Mouse (Mus musculus) liver, embryonic 12.5 days (tissue): ENCODE data around the gene Macf1. TPM values are rescaled to one million over a fixed set of nuclear protein-coding genes. Genes with fewer than 3 reads are reported as not detected.
A peak's percentile ranks its signal among the peaks of the same experiment; 100 is the strongest.

ENCODE experiments used
- ATAC-seq: fragments of 200-750 bp; cut with Nextera tagmentation; 2 replicates; pipeline ENCODE4 v1.8.0; 2017; ENCODE audit warnings: moderate number of reproducible peaks, mild to moderate bottlenecking, moderate library complexity
- H3K27ac ChIP-seq: fragments of 300-500 bp; sonication (generic); 2 replicates; pipeline ENCODE4 v1.5.1; 2016; ENCODE audit warnings: mild to moderate bottlenecking
- H3K27me3 ChIP-seq: fragments of 300-500 bp; sonication (generic); replicated peaks from 2 replicates; pipeline ENCODE4 v1.6.1; 2016; ENCODE audit warnings: mild to moderate bottlenecking, moderate library complexity
- H3K36me3 ChIP-seq: fragments of 300-500 bp; sonication (generic); 2 replicates; pipeline ENCODE4 v1.6.1; 2016; ENCODE audit warnings: mild to moderate bottlenecking, moderate library complexity
- H3K4me1 ChIP-seq: fragments of 300-500 bp; sonication (generic); 2 replicates; pipeline ENCODE4 v1.6.1; 2016
- H3K4me2 ChIP-seq: fragments of 300-500 bp; sonication (generic); 2 replicates; pipeline ENCODE4 v1.6.1; 2016; ENCODE audit warnings: mild to moderate bottlenecking, moderate library complexity
- H3K4me3 ChIP-seq: fragments of 300-500 bp; sonication (generic); 2 replicates; pipeline ENCODE4 v1.5.1; 2016; ENCODE audit warnings: mild to moderate bottlenecking, moderate library complexity
- H3K9ac ChIP-seq: fragments of 300-500 bp; sonication (generic); 2 replicates; pipeline ENCODE4 v1.6.1; 2016; ENCODE audit warnings: mild to moderate bottlenecking, moderate library complexity
- H3K9me3 ChIP-seq: fragments of 300-500 bp; sonication (generic); replicated peaks from 2 replicates; pipeline ENCODE4 v1.6.1; 2016; ENCODE audit warnings: mild to moderate bottlenecking, moderate library complexity
- WGBS: fragments of 180-500 bp; shearing (Covaris S2); methylation state at CpG from one replicate; pipeline ENCODE4 v1.1.7; 2016; ENCODE audit not compliant: insufficient replicate concordance; 5-methylcytosine and 5-hydroxymethylcytosine counted together
- polyA plus RNA-seq: library from polyadenylated mRNA; unstranded; fragments of >200 nt; fragmentation: Nextera tagmentation; extraction: Ambion mirVana; gene quantifications from 2 replicates; pipeline ENCODE4 v1.2.1, GENCODE M21; 2016

Macf1 gene
- polyA plus RNA-seq, 1 experiment from 2014 or later, result 15.1 TPM

DNA sequence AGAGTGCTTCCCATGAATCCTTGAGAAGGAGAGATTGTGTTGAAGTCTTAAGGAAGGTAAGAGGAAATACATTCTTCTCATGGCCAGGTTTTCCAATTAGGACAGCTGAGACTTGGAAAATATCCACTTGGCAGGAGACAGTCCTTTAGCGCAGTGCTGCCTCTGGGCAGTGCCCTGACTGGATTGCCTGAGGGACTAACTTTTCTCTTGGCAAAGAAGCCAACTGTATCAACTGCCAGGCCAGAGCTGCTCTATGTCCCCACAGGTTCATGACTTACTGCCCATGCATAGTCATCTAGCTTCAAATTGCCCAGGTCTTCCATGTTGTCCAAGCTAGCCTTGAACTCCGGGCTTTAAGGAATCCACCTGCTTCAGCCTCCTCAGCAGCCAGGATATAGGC lies 260.1 kb downstream of the Macf1 start:
- no peak overlapping the region for H3K27ac ChIP-seq
- no peak overlapping the region for H3K4me3 ChIP-seq
- H3K4me1 ChIP-seq, result peaks cover 52% of the 10 kb centered on the region
- 0 out of 2 replicates have a peak, but pooled peaks cover 14% of the 10 kb centered on the region for H3K36me3 ChIP-seq
- H3K9ac ChIP-seq, result no peak overlapping the region
- no peak for ATAC-seq
- no peaks in the 10 kb centered on the region for H3K9me3 ChIP-seq
- WGBS, result 86% methylated on average over 2 of the region's 2 CpGs
- H3K27me3 ChIP-seq, result no peaks in the 10 kb centered on the region
- H3K4me2 ChIP-seq, result no peak overlapping the region

DNA sequence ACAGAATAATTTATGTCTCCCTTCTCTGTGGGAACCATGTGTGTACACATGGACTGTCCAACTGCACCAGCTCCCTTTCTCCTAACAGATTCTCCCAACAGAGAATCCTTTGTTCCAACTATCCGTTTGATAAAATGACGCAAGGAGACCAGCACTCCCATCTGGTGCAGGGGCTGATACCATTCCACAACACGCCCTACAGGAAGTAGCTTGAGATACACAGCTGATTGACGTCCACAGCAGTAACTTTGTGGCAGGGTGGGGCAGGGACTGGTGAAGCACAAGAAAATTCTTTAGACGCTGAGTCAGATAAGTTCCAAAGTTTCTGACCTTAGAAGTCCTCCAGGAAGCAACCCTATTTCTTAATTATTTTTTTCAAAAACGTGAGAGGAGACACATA lies 261.3 kb downstream of the Macf1 start:
- Histone ChIP-seq H3K27me3 (no peaks in the 10 kb centered on the region), H3K9me3 (no peaks in the 10 kb centered on the region), H3K27ac (peak overlapping the region; percentile 17; the same call in 1 of the 2 replicates), H3K4me3 (no peak overlapping the region), H3K4me1 (peaks cover 50% of the 10 kb centered on the region), H3K36me3 (0 out of 2 replicates have a peak, but pooled peaks cover 11% of the 10 kb centered on the region), H3K9ac (no peak overlapping the region), H3K4me2 (peak overlapping the region; percentile 37)
- ATAC-seq, result peak; percentile 81
- 12% methylated on average over 6 of the region's 6 CpGs for WGBS

DNA sequence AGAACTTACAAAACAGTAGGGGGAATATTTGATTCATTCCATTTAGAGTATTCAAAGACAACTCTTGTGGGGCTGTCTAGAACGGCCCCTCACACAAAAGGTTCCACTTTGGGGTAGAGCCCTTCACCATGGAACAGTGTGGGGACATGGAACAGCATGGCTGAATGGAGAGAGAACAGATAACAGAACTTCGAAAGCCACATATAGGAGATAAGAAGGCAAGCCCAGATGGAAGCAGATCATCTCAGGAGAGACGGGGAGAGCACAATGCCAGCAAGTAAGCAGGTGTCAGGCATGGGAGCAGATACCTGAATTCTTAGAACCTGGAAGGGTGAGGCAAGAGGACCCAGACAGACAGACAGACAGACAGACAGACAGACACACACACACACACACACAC lies 266.1 kb downstream of the Macf1 start:
- H3K9ac ChIP-seq, result no peak overlapping the region

DNA sequence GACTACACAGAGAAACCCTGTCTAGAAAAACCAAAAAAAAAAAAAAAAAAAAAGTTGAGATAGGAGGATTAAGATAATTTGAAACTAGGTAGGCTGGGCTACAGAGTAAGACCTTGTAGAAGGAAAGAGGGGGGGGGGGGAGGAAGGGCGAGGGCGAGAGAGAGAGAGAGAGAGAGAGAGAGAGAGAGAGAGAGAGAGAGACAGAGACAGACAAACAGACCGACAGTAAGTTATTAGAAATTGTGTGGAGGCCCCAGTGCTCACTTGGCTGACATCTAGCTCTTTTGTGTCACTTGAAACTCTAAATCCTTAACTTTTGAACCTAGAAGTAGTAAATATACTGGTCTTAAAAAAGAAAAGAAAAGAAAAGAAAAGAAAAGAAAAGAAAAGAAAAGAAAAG lies 266.7 kb downstream of the Macf1 start:
- 59% methylated on average over 1 of the region's 3 CpGs for WGBS
- no peak for ATAC-seq
- Histone ChIP-seq H3K9ac (no peak overlapping the region), H3K27me3 (no peaks in the 10 kb centered on the region), H3K4me1 (peaks cover 18% of the 10 kb centered on the region), H3K4me3 (no peak overlapping the region), H3K27ac (no peak overlapping the region), H3K4me2 (no peak overlapping the region), H3K36me3 (no peaks in the 10 kb centered on the region), H3K9me3 (no peaks in the 10 kb centered on the region)

More for the DNA sequence above, 266.1 kb downstream of the Macf1 start:
- no peak overlapping the region for H3K27ac ChIP-seq
- H3K36me3 ChIP-seq, result no peaks in the 10 kb centered on the region
- peak; percentile 54 for ATAC-seq
- H3K4me3 ChIP-seq, result no peak overlapping the region
- no peaks in the 10 kb centered on the region for H3K27me3 ChIP-seq
- peaks cover 22% of the 10 kb centered on the region for H3K4me1 ChIP-seq
- H3K4me2 ChIP-seq, result no peak overlapping the region
- H3K9me3 ChIP-seq, result no peaks in the 10 kb centered on the region
- WGBS, result 27% methylated on average over 3 of the region's 3 CpGs

DNA sequence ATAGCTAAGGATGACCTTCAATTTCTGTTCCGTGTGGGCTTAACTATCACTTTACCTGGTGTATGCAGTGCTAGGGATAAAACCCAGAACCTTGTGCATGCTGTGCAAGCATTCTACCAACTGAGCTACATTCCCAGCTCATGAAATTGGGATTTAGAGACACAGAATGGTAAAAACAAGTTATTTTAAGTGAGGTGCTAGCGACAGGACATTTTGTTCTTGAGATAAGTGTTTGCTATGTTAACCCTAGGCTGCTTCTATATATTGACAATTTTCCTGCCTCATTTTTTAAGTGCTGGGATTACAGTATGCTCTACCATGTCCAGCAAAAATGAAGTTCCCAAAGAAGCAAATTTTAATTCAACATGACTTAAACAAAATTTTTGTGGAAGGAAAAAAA lies 267.3 kb downstream of the Macf1 start:
- Histone ChIP-seq H3K4me3 (no peak overlapping the region), H3K36me3 (no peaks in the 10 kb centered on the region), H3K9ac (no peak overlapping the region), H3K27ac (no peak overlapping the region), H3K4me1 (peaks cover 22% of the 10 kb centered on the region), H3K27me3 (0 out of 2 replicates have a peak, but pooled peaks cover 3% of the 10 kb centered on the region), H3K4me2 (no peak overlapping the region), H3K9me3 (no peaks in the 10 kb centered on the region)
- 63% methylated on average over 2 of the region's 2 CpGs for WGBS
- no peak for ATAC-seq

DNA sequence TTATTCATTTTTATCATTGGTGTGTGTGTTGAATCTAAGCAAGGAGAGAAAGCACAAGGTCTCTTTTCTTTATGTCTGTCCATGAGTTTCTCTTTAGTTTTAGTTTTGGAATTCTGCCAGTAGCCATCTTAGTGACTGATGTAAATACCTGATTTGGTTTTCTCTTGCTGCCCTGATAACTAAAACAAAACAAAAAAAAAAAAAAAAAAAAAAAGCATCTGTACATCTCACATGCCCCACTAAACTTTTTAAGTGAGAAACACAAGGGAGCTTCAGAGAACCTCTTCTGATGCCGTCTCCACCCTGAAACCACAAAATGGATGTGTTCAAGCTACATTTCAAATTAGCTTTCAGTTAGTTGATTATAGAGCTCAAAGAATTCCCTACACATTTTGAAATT lies 268.6 kb downstream of the Macf1 start:
- ATAC-seq, result no peak
- Histone ChIP-seq H3K9me3 (no peaks in the 10 kb centered on the region), H3K36me3 (no peaks in the 10 kb centered on the region), H3K4me1 (peaks cover 34% of the 10 kb centered on the region), H3K9ac (no peak overlapping the region), H3K27ac (no peak overlapping the region), H3K4me2 (no peak overlapping the region), H3K27me3 (0 out of 2 replicates have a peak, but pooled peaks cover 3% of the 10 kb centered on the region), H3K4me3 (no peak overlapping the region)
- 64% methylated on average over 1 of the region's 1 CpGs for WGBS

DNA sequence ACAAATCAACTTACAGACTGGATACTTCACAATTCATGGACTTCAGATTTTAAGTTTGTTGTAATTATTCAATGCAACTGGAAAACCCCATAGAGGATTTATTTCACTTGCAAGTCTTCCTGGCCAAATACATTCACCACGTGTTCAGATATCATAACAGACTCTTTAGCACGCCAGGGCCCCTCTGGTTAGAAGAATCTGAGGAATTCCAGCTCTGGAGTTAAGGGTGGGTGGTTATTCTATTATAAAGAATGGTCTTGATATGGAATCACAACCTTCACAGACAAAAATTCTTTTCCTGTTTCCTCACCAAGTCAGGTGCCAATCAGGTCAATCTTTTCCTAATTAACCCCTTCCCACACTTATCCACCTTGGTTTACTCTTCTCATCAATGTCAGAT lies 270.3 kb downstream of the Macf1 start:
- 59% methylated on average over 2 of the region's 2 CpGs for WGBS
- peaks cover 50% of the 10 kb centered on the region for H3K4me1 ChIP-seq
- peaks cover 13% of the 10 kb centered on the region for H3K36me3 ChIP-seq
- no peaks in the 10 kb centered on the region for H3K9me3 ChIP-seq
- no peak for ATAC-seq
- H3K4me3 ChIP-seq, result no peak overlapping the region
- no peak overlapping the region for H3K9ac ChIP-seq
- H3K4me2 ChIP-seq, result no peak overlapping the region
- H3K27ac ChIP-seq, result no peak overlapping the region
- H3K27me3 ChIP-seq, result 0 out of 2 replicates have a peak, but pooled peaks cover 3% of the 10 kb centered on the region

DNA sequence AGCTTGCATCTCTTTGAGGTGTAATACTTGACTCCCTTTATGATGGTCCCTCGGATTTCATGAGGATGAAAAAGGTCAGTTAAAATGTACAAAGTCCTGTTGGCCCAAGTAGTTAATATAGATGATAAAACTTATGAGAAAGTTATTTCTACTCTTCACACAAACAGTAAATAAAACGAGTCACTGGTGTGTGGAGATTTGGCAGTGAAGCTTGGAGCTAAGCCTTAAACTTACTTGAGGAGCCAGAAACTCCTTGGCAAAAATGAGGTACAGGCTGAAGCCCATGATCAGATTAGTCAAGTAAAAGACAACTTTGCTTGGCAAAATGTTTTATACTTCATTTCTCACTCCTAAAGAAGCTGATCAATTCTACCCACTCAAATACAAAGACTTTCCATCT lies 271.2 kb downstream of the Macf1 start:
- 0 out of 2 replicates have a peak, but pooled peaks cover 3% of the 10 kb centered on the region for H3K27me3 ChIP-seq
- no peak for ATAC-seq
- no peaks in the 10 kb centered on the region for H3K9me3 ChIP-seq
- H3K4me3 ChIP-seq, result no peak overlapping the region
- H3K9ac ChIP-seq, result no peak overlapping the region
- peaks cover 14% of the 10 kb centered on the region for H3K36me3 ChIP-seq
- WGBS, result 62% methylated on average over 2 of the region's 2 CpGs
- peak overlapping the region; percentile 99; the same call in 1 of the 2 replicates for H3K4me2 ChIP-seq
- peak overlapping the region; percentile 82; the same call in 1 of the 2 replicates for H3K27ac ChIP-seq
- peaks cover 51% of the 10 kb centered on the region for H3K4me1 ChIP-seq

DNA sequence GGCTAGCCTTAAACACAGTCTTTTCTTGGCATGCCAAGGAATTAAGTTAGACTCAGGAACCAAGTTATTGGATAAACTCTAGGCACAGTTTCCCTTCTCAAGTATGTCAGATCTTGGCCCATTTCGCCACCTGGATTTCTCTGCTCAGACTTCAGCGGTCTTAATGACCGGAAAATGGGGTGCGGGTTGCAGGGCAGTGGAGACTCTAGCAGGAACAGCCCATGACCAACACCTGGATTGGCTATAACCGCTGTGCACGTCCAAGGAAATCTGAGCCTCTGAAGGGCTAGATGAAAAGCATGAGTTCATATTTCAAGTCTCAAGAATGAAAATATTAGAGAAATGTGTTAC lies 271.7 kb downstream of the Macf1 start:
- 0 out of 2 replicates have a peak, but pooled peaks cover 3% of the 10 kb centered on the region for H3K27me3 ChIP-seq
- peak overlapping the region; percentile 99 for H3K4me2 ChIP-seq
- H3K36me3 ChIP-seq, result peaks cover 19% of the 10 kb centered on the region
- H3K4me1 ChIP-seq, result peaks cover 54% of the 10 kb centered on the region
- peak overlapping the region; percentile 68 for H3K4me3 ChIP-seq
- H3K9ac ChIP-seq, result peak overlapping the region; percentile 87
- ATAC-seq, result no peak; the same call in 1 of the 2 replicates
- peak overlapping the region; percentile 82 for H3K27ac ChIP-seq
- no peaks in the 10 kb centered on the region for H3K9me3 ChIP-seq
- 19% methylated on average over 6 of the region's 6 CpGs for WGBS

DNA sequence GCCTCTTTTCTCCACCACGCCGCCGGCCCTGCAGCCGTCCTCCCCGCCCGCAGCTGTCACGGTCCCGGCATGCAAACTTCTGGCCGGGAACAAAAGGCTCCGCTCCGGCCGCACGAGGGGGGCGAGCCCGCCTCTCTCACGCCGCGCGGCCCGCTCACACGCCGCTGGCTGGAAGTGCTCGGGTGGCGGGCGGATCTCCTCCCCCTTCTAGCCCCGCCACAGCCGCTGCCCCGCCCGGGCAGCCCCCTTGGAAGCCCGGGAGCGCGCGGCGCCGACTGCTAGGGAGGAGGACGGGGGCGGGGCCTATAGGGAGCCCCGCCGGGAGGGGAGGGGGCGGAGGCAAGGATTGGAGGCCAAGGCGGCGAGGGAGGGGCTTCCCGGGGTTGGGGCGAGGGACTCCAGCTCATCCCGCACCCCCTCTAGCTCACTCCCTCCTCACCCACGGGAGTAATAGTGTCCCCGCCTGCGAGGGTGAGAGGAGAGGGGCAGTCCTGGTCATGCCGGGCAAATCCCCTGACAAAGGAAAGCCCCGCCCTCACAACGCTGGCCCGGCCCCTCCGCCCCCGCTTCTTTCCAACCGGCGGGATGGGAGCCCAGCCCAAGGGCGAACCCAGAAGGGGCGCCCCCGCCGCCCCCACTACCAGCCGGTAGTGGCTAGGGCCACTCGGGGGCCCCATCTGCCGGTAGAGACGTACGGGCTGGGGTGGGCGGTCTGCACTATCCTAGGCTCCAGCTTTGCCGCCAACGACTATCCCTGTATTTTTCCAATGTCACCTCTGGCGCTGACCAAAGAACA lies 272.2 kb downstream of the Macf1 start:
- Histone ChIP-seq H3K4me3 (peak overlapping the region; percentile 68), H3K9me3 (no peaks in the 10 kb centered on the region), H3K36me3 (peaks cover 23% of the 10 kb centered on the region), H3K4me2 (peak overlapping the region; percentile 99), H3K4me1 (peaks cover 58% of the 10 kb centered on the region), H3K9ac (peak overlapping the region; percentile 87), H3K27me3 (0 out of 2 replicates have a peak, but pooled peaks cover 3% of the 10 kb centered on the region), H3K27ac (peak overlapping the region; percentile 82)
- under 1% methylated on average over 65 of the region's 69 CpGs for WGBS
- peak; percentile 91 for ATAC-seq

DNA sequence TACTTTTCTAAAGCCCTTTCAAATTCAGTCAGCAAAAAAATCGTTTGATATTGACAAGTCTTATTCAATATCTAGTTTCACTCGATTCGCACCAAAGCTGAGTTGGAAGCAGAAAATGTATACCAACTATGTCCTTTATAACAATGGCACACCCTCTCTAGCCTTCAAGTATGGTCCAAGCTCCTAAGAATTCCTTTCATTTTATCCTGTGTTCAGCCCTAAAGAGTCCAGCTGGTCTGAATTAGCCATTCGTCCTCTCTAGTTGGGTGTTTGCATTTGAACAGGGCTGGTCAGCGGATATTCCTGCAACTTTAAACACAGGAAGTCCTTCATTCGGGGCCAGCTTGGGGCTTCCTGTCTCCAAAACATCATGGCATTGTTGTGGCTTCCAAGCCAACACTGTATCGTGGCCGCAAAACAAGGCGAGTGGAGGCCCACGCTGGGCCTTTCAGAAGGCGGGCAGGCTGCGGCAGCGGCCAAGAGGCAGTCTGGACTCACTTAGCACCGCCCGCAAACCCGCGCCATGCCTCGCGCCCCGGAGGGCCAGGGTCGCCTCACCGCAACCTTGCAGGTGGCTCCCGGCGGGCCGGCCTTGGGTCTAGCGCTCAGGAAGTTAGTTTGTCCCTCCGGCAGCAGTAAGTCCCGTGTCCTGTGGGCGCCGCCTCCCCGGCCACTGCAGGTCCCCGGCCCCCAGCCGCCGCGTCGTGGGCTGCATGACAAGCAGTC lies 273.0 kb downstream of the Macf1 start:
- H3K4me2 ChIP-seq, result peak overlapping the region; percentile 99
- 2% methylated on average over 36 of the region's 36 CpGs for WGBS
- peak overlapping the region; percentile 82 for H3K27ac ChIP-seq
- H3K36me3 ChIP-seq, result peaks cover 23% of the 10 kb centered on the region
- H3K4me3 ChIP-seq, result peak overlapping the region; percentile 68
- no peaks in the 10 kb centered on the region for H3K9me3 ChIP-seq
- 0 out of 2 replicates have a peak, but pooled peaks cover 3% of the 10 kb centered on the region for H3K27me3 ChIP-seq
- peak; percentile 42 for ATAC-seq
- H3K9ac ChIP-seq, result peak overlapping the region; percentile 87
- peaks cover 62% of the 10 kb centered on the region for H3K4me1 ChIP-seq

DNA sequence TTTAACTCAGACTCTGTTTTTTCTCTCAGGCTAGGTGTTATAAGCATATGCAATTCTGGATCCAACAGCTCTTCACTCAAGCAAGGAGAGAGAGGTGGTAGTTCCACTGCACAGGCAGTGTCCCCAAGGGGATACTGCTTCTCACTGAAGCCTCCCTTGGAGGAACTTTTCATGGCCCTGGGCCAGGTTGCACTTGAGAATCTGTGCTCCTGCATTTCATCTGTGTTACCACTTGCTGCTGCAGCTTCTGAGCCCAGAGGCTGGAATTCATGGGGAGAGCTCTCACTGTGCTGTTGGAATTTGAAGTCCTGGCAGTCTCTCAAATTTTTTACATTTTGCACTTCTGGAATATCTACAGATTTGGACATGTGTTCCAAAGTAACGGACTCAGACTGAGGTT lies 274.4 kb downstream of the Macf1 start:
- H3K27ac ChIP-seq, result no peak overlapping the region
- peaks cover 65% of the 10 kb centered on the region for H3K4me1 ChIP-seq
- H3K4me3 ChIP-seq, result no peak overlapping the region
- peaks cover 23% of the 10 kb centered on the region for H3K36me3 ChIP-seq
- H3K9ac ChIP-seq, result no peak overlapping the region
- H3K27me3 ChIP-seq, result 0 out of 2 replicates have a peak, but pooled peaks cover 3% of the 10 kb centered on the region
- no peak for ATAC-seq
- H3K4me2 ChIP-seq, result no peak overlapping the region
- 82% methylated on average over 1 of the region's 1 CpGs for WGBS
- no peaks in the 10 kb centered on the region for H3K9me3 ChIP-seq
